Mouse (Mus musculus) stomach, postnatal 0 days (tissue): ENCODE data around the gene Lrrk1.

Source experiments
- CTCF ChIP-seq: IDR thresholded peaks from 2 replicates; pipeline ENCODE4 v1.5.1; 2016; ENCODE audit warnings: antibody characterized with exemption, low read depth, mild to moderate bottlenecking, moderate library complexity
- EP300 ChIP-seq: optimal IDR thresholded peaks from 2 replicates; pipeline ENCODE3; 2016; ENCODE audit warnings: antibody characterized with exemption

- TF ChIP-seq CTCF (no peak), EP300 (no peak)
Measured at GRCm38 (mm10) chr7:66375736-66376135, 12.4 kb downstream of the Lrrk1 start.
